Mouse (Mus musculus) kidney, embryonic 14.5 days (tissue): ENCODE results near the gene Casc3. TPM values are rescaled to one million over a fixed set of nuclear protein-coding genes. Genes with fewer than 3 reads are reported as not detected.

Experiments used
- ATAC-seq: fragments of 200-750 bp; cut with Nextera tagmentation; 2 replicates; pipeline ENCODE4 v1.8.0; 2017; ENCODE audit warnings: moderate number of reproducible peaks, mild to moderate bottlenecking, moderate TSS enrichment, moderate library complexity; ENCODE audit not compliant: low FRiP score, low TSS enrichment
- H3K27ac ChIP-seq: fragments of 300-500 bp; sonication (generic); 2 replicates; pipeline ENCODE4 v1.5.1; 2014; ENCODE audit warnings: low read depth, mild to moderate bottlenecking, low read length, moderate library complexity, mixed read lengths
- H3K27me3 ChIP-seq: fragments of 300-500 bp; sonication (generic); 2 replicates; pipeline ENCODE4 v1.6.1; 2014; ENCODE audit warnings: mild to moderate bottlenecking, low read length; ENCODE audit not compliant: control insufficient read depth, insufficient read depth
- H3K36me3 ChIP-seq: fragments of 300-500 bp; sonication (generic); 2 replicates; pipeline ENCODE4 v1.6.1; 2014; ENCODE audit warnings: low read length, mixed read lengths; ENCODE audit not compliant: control insufficient read depth, insufficient read depth
- H3K4me1 ChIP-seq: fragments of 300-500 bp; sonication (generic); 2 replicates; pipeline ENCODE4 v1.6.1; 2014; ENCODE audit warnings: low read length, mixed read lengths; ENCODE audit not compliant: control insufficient read depth, insufficient read depth
- H3K4me2 ChIP-seq: fragments of 300-500 bp; sonication (generic); replicated peaks from 2 replicates; pipeline ENCODE4 v1.6.1; 2014; ENCODE audit warnings: low read depth, mild to moderate bottlenecking, low read length
- H3K4me3 ChIP-seq: fragments of 300-500 bp; sonication (generic); 2 replicates; pipeline ENCODE4 v1.5.1; 2014; ENCODE audit warnings: mild to moderate bottlenecking, low read length
- H3K9ac ChIP-seq: fragments of 300-500 bp; sonication (generic); 2 replicates; pipeline ENCODE4 v1.6.1; 2014; ENCODE audit warnings: low read depth, mild to moderate bottlenecking, low read length, moderate library complexity
- H3K9me3 ChIP-seq: fragments of 300-500 bp; sonication (generic); 2 replicates; pipeline ENCODE4 v1.6.1; 2016; ENCODE audit warnings: low read length; ENCODE audit not compliant: control insufficient read depth
- WGBS: fragments of 180-500 bp; shearing (Covaris S2); extraction: QIAGEN DNeasy Blood & Tissue Kit; methylation state at CpG from one replicate; pipeline ENCODE4 v1.1.7; 2014; 5-methylcytosine and 5-hydroxymethylcytosine counted together
- polyA plus RNA-seq: library from polyadenylated mRNA; unstranded; fragments of >200 nt; fragmentation: Nextera tagmentation; extraction: Ambion mirVana; gene quantifications from 2 replicates; pipeline ENCODE4 v1.2.1, GENCODE M21; 2014

The Casc3 gene
- polyA plus RNA-seq, 1 experiment from 2014 or later, result 43.1 TPM

DNA sequence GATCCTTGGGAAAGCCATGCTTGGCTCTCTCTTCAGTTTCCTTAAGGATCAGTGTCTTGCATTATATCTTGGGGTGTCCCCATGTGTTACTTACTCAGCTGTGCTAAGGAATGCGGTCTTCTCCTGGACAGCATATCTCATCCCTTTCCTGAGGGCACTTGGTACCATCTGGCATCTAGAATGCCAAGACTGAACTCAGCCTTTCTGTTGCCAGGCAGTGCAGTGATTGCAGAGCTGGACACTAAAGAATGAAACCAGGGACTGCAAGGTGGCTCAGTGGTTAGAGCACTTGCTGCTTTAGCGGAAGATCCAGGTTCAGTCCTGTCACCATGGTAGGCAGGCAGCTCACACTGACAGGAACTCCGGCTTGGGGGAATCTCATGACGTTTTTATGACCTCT lies 25.2 kb downstream of the Casc3 start:
- no peak for ATAC-seq
- no peak overlapping the region for H3K4me2 ChIP-seq
- no peaks in the 10 kb centered on the region for H3K9me3 ChIP-seq
- H3K9ac ChIP-seq, result no peak overlapping the region
- peaks cover 87% of the 10 kb centered on the region for H3K36me3 ChIP-seq
- H3K4me1 ChIP-seq, result no peaks in the 10 kb centered on the region
- WGBS, result 63% methylated on average over 4 of the region's 4 CpGs
- no peaks in the 10 kb centered on the region for H3K27me3 ChIP-seq
- no peak overlapping the region for H3K27ac ChIP-seq
- no peak overlapping the region for H3K4me3 ChIP-seq

GRCm38 (mm10) chr11:98835296-98835695 lies 30.6 kb downstream of the Casc3 start:
- H3K9me3 ChIP-seq, result no peaks in the 10 kb centered on the region
- 57% methylated on average over 5 of the region's 5 CpGs for WGBS
- no peak overlapping the region for H3K9ac ChIP-seq
- H3K4me3 ChIP-seq, result no peak overlapping the region
- ATAC-seq, result no peak
- no peak overlapping the region for H3K27ac ChIP-seq
- no peak overlapping the region for H3K4me2 ChIP-seq
- H3K27me3 ChIP-seq, result no peaks in the 10 kb centered on the region
- peaks cover 20% of the 10 kb centered on the region for H3K4me1 ChIP-seq
- peaks cover 38% of the 10 kb centered on the region for H3K36me3 ChIP-seq

- Histone ChIP-seq H3K27ac (no peak overlapping the region), H3K36me3 (peaks cover 35% of the 10 kb centered on the region), H3K9ac (no peak overlapping the region), H3K4me2 (no peak overlapping the region), H3K4me3 (no peak overlapping the region), H3K27me3 (no peaks in the 10 kb centered on the region), H3K4me1 (peaks cover 20% of the 10 kb centered on the region), H3K9me3 (no peaks in the 10 kb centered on the region)
- no peak for ATAC-seq
- 62% methylated on average over 3 of the region's 3 CpGs for WGBS
Measured at GRCm38 (mm10) chr11:98835725-98836124, 31.0 kb downstream of the Casc3 start.

DNA sequence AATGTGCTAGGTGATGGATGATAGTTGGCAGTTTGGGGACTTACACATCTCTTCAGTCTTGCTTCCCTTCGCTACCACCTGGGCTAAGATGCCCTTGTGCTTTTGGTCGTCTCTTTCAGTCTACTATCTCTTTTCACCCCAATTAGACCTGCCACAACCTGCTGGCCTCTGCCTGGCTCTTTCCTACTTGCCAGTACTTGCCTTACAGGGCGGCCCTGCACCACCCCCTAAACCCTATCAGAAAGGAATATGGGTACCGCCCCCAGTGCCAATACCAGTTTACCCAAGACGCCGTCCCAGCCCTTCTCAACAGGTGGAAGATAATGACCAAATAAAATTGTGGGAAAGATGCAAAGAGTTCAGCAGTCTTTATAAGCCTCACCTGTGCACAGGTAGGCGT lies 31.4 kb downstream of the Casc3 start:
- Histone ChIP-seq H3K9ac (no peak overlapping the region), H3K4me3 (peak overlapping the region; percentile 69), H3K9me3 (no peaks in the 10 kb centered on the region), H3K36me3 (peaks cover 32% of the 10 kb centered on the region), H3K27ac (no peak overlapping the region), H3K4me1 (peaks cover 20% of the 10 kb centered on the region), H3K27me3 (no peaks in the 10 kb centered on the region), H3K4me2 (peak overlapping the region; percentile 100)
- 29% methylated on average over 7 of the region's 7 CpGs for WGBS
- ATAC-seq, result peak; percentile 17

DNA sequence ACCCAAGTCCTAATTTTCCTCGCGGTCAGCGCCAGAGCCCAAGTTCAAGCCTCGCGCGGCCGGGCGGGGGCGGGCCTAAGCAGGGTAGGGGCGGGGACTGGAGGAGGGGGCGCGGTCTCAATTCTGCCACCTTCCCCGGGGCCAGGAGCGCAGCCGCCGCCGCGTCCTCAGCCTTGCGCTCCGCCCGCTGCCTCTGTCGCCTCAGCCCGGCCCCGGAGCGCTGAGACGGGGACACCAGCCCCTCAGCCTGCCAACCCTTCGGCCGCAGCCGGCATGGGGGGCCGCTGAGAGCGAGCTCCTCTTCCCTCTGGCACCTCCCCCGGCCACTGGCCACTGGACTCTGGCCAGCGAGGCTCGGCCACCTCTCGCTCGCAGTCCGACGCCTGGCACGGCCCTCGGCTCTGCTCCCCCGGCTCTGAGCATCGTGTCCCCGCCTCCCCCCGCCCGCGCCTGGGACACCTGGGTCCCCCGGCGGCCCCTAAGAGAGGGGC lies 32.0 kb downstream of the Casc3 start, which contains the start of gene Rapgefl1:
Gene Rapgefl1, plus strand, starts transcription at position 135 of the 491 bp plus-strand sequence.
- peaks cover 27% of the 10 kb centered on the region for H3K36me3 ChIP-seq
- no peaks in the 10 kb centered on the region for H3K9me3 ChIP-seq
- no peak within 1 kb of the TSS for H3K27ac ChIP-seq
- ATAC-seq, result peak; percentile 87
- peak within 1 kb of the TSS; percentile 100 for H3K4me2 ChIP-seq
- under 1% methylated on average over 45 of the region's 48 CpGs for WGBS
- H3K9ac ChIP-seq, result peak within 1 kb of the TSS; percentile 72
- H3K27me3 ChIP-seq, result no peaks in the 10 kb centered on the region
- H3K4me3 ChIP-seq, result peak within 1 kb of the TSS; percentile 69
- H3K4me1 ChIP-seq, result peaks cover 20% of the 10 kb centered on the region

GRCm38 (mm10) chr11:98837231-98837704 lies 32.6 kb downstream of the Casc3 start:
- ATAC-seq, result peak; percentile 56
- H3K27me3 ChIP-seq, result no peaks in the 10 kb centered on the region
- no peak overlapping the region for H3K27ac ChIP-seq
- no peaks in the 10 kb centered on the region for H3K9me3 ChIP-seq
- 1% methylated on average over 29 of the region's 29 CpGs for WGBS
- H3K4me2 ChIP-seq, result peak overlapping the region; percentile 100
- peak overlapping the region; percentile 72 for H3K9ac ChIP-seq
- H3K4me3 ChIP-seq, result peak overlapping the region; percentile 69
- peaks cover 21% of the 10 kb centered on the region for H3K36me3 ChIP-seq
- H3K4me1 ChIP-seq, result peaks cover 20% of the 10 kb centered on the region

GRCm38 (mm10) chr11:98837917-98838316 lies 33.2 kb downstream of the Casc3 start:
- ATAC-seq, result no peak
- Histone ChIP-seq H3K4me2 (peak overlapping the region; percentile 100; the same call in 1 of the 2 replicates), H3K4me3 (peak overlapping the region; percentile 69; the same call in 1 of the 2 replicates), H3K4me1 (peaks cover 20% of the 10 kb centered on the region), H3K9ac (no peak overlapping the region), H3K9me3 (no peaks in the 10 kb centered on the region), H3K36me3 (peaks cover 14% of the 10 kb centered on the region), H3K27me3 (no peaks in the 10 kb centered on the region), H3K27ac (no peak overlapping the region)
- whole genome bisulfite sequencing, result 29% methylated on average over 11 of the region's 11 CpGs

- H3K4me1 ChIP-seq, result peaks cover 20% of the 10 kb centered on the region
- H3K9ac ChIP-seq, result no peak overlapping the region
- H3K27ac ChIP-seq, result no peak overlapping the region
- no peak overlapping the region for H3K4me2 ChIP-seq
- no peaks in the 10 kb centered on the region for H3K9me3 ChIP-seq
- no peaks in the 10 kb centered on the region for H3K27me3 ChIP-seq
- H3K4me3 ChIP-seq, result no peak overlapping the region
- peaks cover 9% of the 10 kb centered on the region for H3K36me3 ChIP-seq
- 64% methylated on average over 9 of the region's 9 CpGs for WGBS
- no peak for ATAC-seq
Measured at GRCm38 (mm10) chr11:98838512-98838911, 33.8 kb downstream of the Casc3 start.

GRCm38 (mm10) chr11:98839402-98839801 lies 34.7 kb downstream of the Casc3 start:
- Histone ChIP-seq H3K27me3 (no peaks in the 10 kb centered on the region), H3K4me1 (peaks cover 20% of the 10 kb centered on the region), H3K36me3 (peaks cover under 1% of the 10 kb centered on the region; the same call in 1 of the 2 replicates), H3K9me3 (no peaks in the 10 kb centered on the region), H3K4me2 (no peak overlapping the region), H3K9ac (no peak overlapping the region), H3K27ac (no peak overlapping the region), H3K4me3 (no peak overlapping the region)
- WGBS, result 36% methylated on average over 6 of the region's 6 CpGs
- ATAC-seq, result no peak
